Mouse (Mus musculus) thymus, postnatal 4 days (tissue): Measurements from ENCODE around the gene Ltc4s.

ENCODE experiments used
- DNase-seq: peaks from one replicate; pipeline ENCODE4 v3.0.0; 2021

The Ltc4s gene

GRCm38 (mm10) chr11:50194793-50195192 is 43.6 kb downstream of the Ltc4s start:
- DNase-seq: no peak

GRCm38 (mm10) chr11:50194070-50194469 is 44.3 kb downstream of the Ltc4s start:
- DNase-seq: no peak

GRCm38 (mm10) chr11:50192278-50192677 is 46.1 kb downstream of the Ltc4s start:
- DNase-seq: no peak

- DNase-seq: no peak
Measured at GRCm38 (mm10) chr11:50190362-50190761, 48.1 kb downstream of the Ltc4s start.

- no peak for DNase-seq
Measured at GRCm38 (mm10) chr11:50188682-50189081, 49.7 kb downstream of the Ltc4s start.
